In genomic region chr8:55476923-55477322, GRCm38 (mm10) we compare ENCODE assay signal across 15 mouse cellular contexts.
"Had no signal": no experiment of that assay in that cellular context is flagged by ENCODE, and none has a peak within 500 bp of the region (broad histone marks: within the 10 kb centered on the region; RNA-seq: fewer than 3 reads in every experiment).

No protein-coding gene starts in this region.

- H3K4me3 ChIP-seq: liver, embryonic 13.5 days; liver, embryonic 15.5 days; megakaryocyte, embryonic 14.5 days; midbrain, embryonic 13.5 days; midbrain, embryonic 15.5 days; neural tube, embryonic 12.5 days; stomach, embryonic 15.5 days had no signal

- DNase-seq: liver, embryonic 13.5 days; liver, postnatal 0 days; lung, embryonic 14.5 days; lung, postnatal 10 days; lung, postnatal 36 days; right cerebral cortex, postnatal 14 days; thymus, adult 2 months; thymus, postnatal 25 days; thymus, postnatal 4 days had no signal

- H3K4me1 ChIP-seq: liver, embryonic 13.5 days; liver, embryonic 15.5 days; megakaryocyte, embryonic 14.5 days; midbrain, embryonic 13.5 days; midbrain, embryonic 15.5 days; neural tube, embryonic 12.5 days; stomach, embryonic 15.5 days had no signal
